Mouse (Mus musculus): ENCODE results near the gene Tax1bp3. TPM values are rescaled to one million over a fixed set of nuclear protein-coding genes. Genes with fewer than 3 reads are reported as not detected.

Tax1bp3 gene
- total and polyA plus RNA-seq, 3 experiments, result 2.6 to 3.3 (median 2.8) TPM

- Histone ChIP-seq H3K9ac (ENCODE audit: insufficient read depth, low read depth) (no peak overlapping the region), H3K4me1 (ENCODE audit: control insufficient read depth in 1 of 2, insufficient read depth in 2 of 2) (no peaks in the 10 kb centered on the region), H3K4me3 (replicated peaks in 1 of 3; ENCODE audit: low read depth in 2 of 3, low read length in 2 of 3, poor library complexity in 1 of 3) (no peak overlapping the region), H3K79me2 (replicated peaks; ENCODE audit: control insufficient read depth, extremely low read depth, insufficient read depth, poor library complexity, severe bottlenecking) (no peaks in the 10 kb centered on the region), H3K9me3 (replicated peaks; ENCODE audit: low read length) (no peaks in the 10 kb centered on the region), H3K36me3 (replicated peaks in 1 of 2; ENCODE audit: control insufficient read depth in 1 of 2, insufficient read depth in 1 of 2, low read length in 1 of 2) (no peaks in the 10 kb centered on the region), H3K27ac (ENCODE audit: insufficient read depth, low read depth) (no peak overlapping the region), H3K27me3 (replicated peaks) (peaks cover 77% of the 10 kb centered on the region), H3K4me2 (ENCODE audit: insufficient read depth, low read depth, poor library complexity, severe bottlenecking) (no peak overlapping the region)
- dilution Hi-C loops (cut with MboI; ENCODE audit: extremely low pct_ligation_motif_present, extremely low pct_unique_long_range_greater_than_20kb, low sequenced_read_pairs) (no loop called here), in situ Hi-C loops (cut with MboI; ENCODE audit: low pct_ligation_motif_present, low pct_unique_long_range_greater_than_20kb, low sequenced_read_pairs) (no loop called here)
- DNase-seq (ENCODE audit: extremely low read depth), result no peak
- TF ChIP-seq ZC3H11A (IDR thresholded peaks at IDR 0.05; ENCODE audit: low read depth, low read length), result no peak
- no peak for TF ChIP-seq BHLHE40 (IDR thresholded peaks at IDR 0.05; ENCODE audit: low read depth, low read length)
Measured at GRCm38 (mm10) chr11:73228881-73229280, 52.0 kb downstream of the Tax1bp3 start.

DNA sequence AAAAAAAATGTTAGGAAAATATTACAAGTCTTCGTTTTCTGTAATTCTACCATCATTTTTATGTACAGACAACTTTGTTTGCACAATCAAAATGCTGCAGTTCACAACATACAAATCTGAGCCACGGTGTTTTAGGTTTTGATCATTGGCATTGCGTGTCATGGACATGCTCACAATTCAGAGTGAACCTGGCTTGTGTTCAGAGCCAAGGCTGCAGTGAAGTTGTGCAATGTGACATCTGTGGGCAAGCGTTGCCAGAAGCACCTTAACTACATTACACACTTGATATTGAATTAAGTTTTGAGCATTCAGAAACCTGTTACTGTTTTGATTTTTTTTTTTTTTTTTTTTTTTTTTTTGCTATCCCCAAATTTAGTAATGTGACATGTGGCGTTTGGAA is 53.2 kb downstream of the Tax1bp3 start:
- no peak for TF ChIP-seq RCOR1 (conservative IDR thresholded peaks at IDR 0.05; ENCODE audit: low read depth, low read length)
- Histone ChIP-seq H3K79me2 (replicated peaks; ENCODE audit: control insufficient read depth, extremely low read depth, insufficient read depth, poor library complexity, severe bottlenecking) (no peaks in the 10 kb centered on the region), H3K36me3 (replicated peaks in 1 of 2; ENCODE audit: control insufficient read depth in 1 of 2, insufficient read depth in 1 of 2, low read length in 1 of 2) (no peaks in the 10 kb centered on the region), H3K4me3 (replicated peaks in 1 of 3; ENCODE audit: low read depth in 2 of 3, low read length in 2 of 3, poor library complexity in 1 of 3) (no peak overlapping the region), H3K27ac (ENCODE audit: insufficient read depth, low read depth) (no peak overlapping the region), H3K4me2 (ENCODE audit: insufficient read depth, low read depth, poor library complexity, severe bottlenecking) (no peak overlapping the region), H3K9me3 (replicated peaks; ENCODE audit: low read length) (no peaks in the 10 kb centered on the region), H3K9ac (ENCODE audit: insufficient read depth, low read depth) (no peak overlapping the region), H3K4me1 (ENCODE audit: control insufficient read depth in 1 of 2, insufficient read depth in 2 of 2) (no peaks in the 10 kb centered on the region), H3K27me3 (replicated peaks) (peaks cover 84% of the 10 kb centered on the region)
- in situ Hi-C loops (cut with MboI; ENCODE audit: low pct_ligation_motif_present, low pct_unique_long_range_greater_than_20kb, low sequenced_read_pairs) (no loop called here), dilution Hi-C loops (cut with MboI; ENCODE audit: extremely low pct_ligation_motif_present, extremely low pct_unique_long_range_greater_than_20kb, low sequenced_read_pairs) (no loop called here)
- DNase-seq (ENCODE audit: extremely low read depth), result no peak

GRCm38 (mm10) chr11:73232513-73232912 is 55.6 kb downstream of the Tax1bp3 start:
- TF ChIP-seq USF1 (IDR thresholded peaks at IDR 0.05; ENCODE audit: low read depth, low read length) (peak; percentile 75), USF2 (conservative IDR thresholded peaks at IDR 0.05; ENCODE audit: low read depth, low read length) (peak; percentile 84), BHLHE40 (IDR thresholded peaks at IDR 0.05; ENCODE audit: low read depth, low read length) (0 out of 2 replicates have a peak, but pooled peaks have one; percentile 20), MAX (IDR thresholded peaks at IDR 0.05; ENCODE audit: low read length) (0 out of 2 replicates have a peak, but pooled peaks have one; percentile 33), NELFE (IDR thresholded peaks at IDR 0.05; ENCODE audit: low read depth, low read length) (no peak)
- in situ Hi-C loops (cut with MboI; ENCODE audit: low pct_ligation_motif_present, low pct_unique_long_range_greater_than_20kb, low sequenced_read_pairs) (no loop called here), dilution Hi-C loops (cut with MboI; ENCODE audit: extremely low pct_ligation_motif_present, extremely low pct_unique_long_range_greater_than_20kb, low sequenced_read_pairs) (no loop called here)
- Histone ChIP-seq H3K9me3 (replicated peaks; ENCODE audit: low read length) (no peaks in the 10 kb centered on the region), H3K4me1 (ENCODE audit: control insufficient read depth in 1 of 2, insufficient read depth in 2 of 2) (no peaks in the 10 kb centered on the region), H3K4me3 (replicated peaks in 1 of 3; ENCODE audit: low read depth in 2 of 3, low read length in 2 of 3, poor library complexity in 1 of 3) (no peak overlapping the region), H3K27ac (ENCODE audit: insufficient read depth, low read depth) (no peak overlapping the region), H3K36me3 (replicated peaks in 1 of 2; ENCODE audit: control insufficient read depth in 1 of 2, insufficient read depth in 1 of 2, low read length in 1 of 2) (no peaks in the 10 kb centered on the region), H3K9ac (ENCODE audit: insufficient read depth, low read depth) (no peak overlapping the region), H3K27me3 (replicated peaks) (peaks cover 93% of the 10 kb centered on the region), H3K79me2 (replicated peaks; ENCODE audit: control insufficient read depth, extremely low read depth, insufficient read depth, poor library complexity, severe bottlenecking) (no peaks in the 10 kb centered on the region), H3K4me2 (ENCODE audit: insufficient read depth, low read depth, poor library complexity, severe bottlenecking) (peak overlapping the region; percentile 4; the same call in 1 of the 2 replicates)
- DNase-seq (ENCODE audit: extremely low read depth), result no peak

Other genes with a start within 250 kb of the Tax1bp3 start
- 136 and 218 TPM in 2 replicates for gene Atp2a3, start 215.9 kb upstream of the Tax1bp3 start, total RNA-seq (2012; rRNA removed)
- 44.1 and 61.4 TPM in 2 replicates for gene Atp2a3, start 215.9 kb upstream of the Tax1bp3 start, total RNA-seq (2014; rRNA removed)
- gene Atp2a3, start 215.9 kb upstream of the Tax1bp3 start, polyA plus RNA-seq (2012; ENCODE audit: insufficient read length, low read depth), result 255 and 279 TPM in 2 replicates
- 12.3 and 21.5 TPM in 2 replicates for gene P2rx1, start 178.0 kb upstream of the Tax1bp3 start, total RNA-seq (2012; rRNA removed)
- 15.9 and 18.9 TPM in 2 replicates for gene P2rx1, start 178.0 kb upstream of the Tax1bp3 start, total RNA-seq (2014; rRNA removed)
- gene P2rx1, start 178.0 kb upstream of the Tax1bp3 start, polyA plus RNA-seq (2012; ENCODE audit: insufficient read length, low read depth), result 22.8 and 23.3 TPM in 2 replicates
- 8.2 and 9.1 TPM in 2 replicates for gene Camkk1, start 158.1 kb upstream of the Tax1bp3 start, total RNA-seq (2012; rRNA removed)
- gene Camkk1, start 158.1 kb upstream of the Tax1bp3 start, total RNA-seq (2014; rRNA removed), result 5.1 and 6.8 TPM in 2 replicates
- gene Camkk1, start 158.1 kb upstream of the Tax1bp3 start, polyA plus RNA-seq (2012; ENCODE audit: insufficient read length, low read depth), result 5.0 and 5.4 TPM in 2 replicates
- 12.1 and 13.0 TPM in 2 replicates for gene Ncbp3, start 129.3 kb upstream of the Tax1bp3 start, total RNA-seq (2012; rRNA removed)
- 11.9 and 12.1 TPM in 2 replicates for gene Ncbp3, start 129.3 kb upstream of the Tax1bp3 start, total RNA-seq (2014; rRNA removed)
- gene Ncbp3, start 129.3 kb upstream of the Tax1bp3 start, polyA plus RNA-seq (2012; ENCODE audit: insufficient read length, low read depth), result 13.9 and 15.0 TPM in 2 replicates
- gene Itgae, start 86.5 kb upstream of the Tax1bp3 start, total RNA-seq (2012; rRNA removed), result 0.21 TPM in 2 replicates
- 0.17 and 0.27 TPM in 2 replicates for gene Itgae, start 86.5 kb upstream of the Tax1bp3 start, total RNA-seq (2014; rRNA removed)
- gene Itgae, start 86.5 kb upstream of the Tax1bp3 start, polyA plus RNA-seq (2012; ENCODE audit: insufficient read length, low read depth), result 0.26 and 0.37 TPM in 2 replicates
- gene Haspin, start 38.8 kb upstream of the Tax1bp3 start, total RNA-seq (2012; rRNA removed), result 15.7 and 21.7 TPM in 2 replicates
- 18.2 and 18.6 TPM in 2 replicates for gene Haspin, start 38.8 kb upstream of the Tax1bp3 start, total RNA-seq (2014; rRNA removed)
- 24.1 and 27.0 TPM in 2 replicates for gene Haspin, start 38.8 kb upstream of the Tax1bp3 start, polyA plus RNA-seq (2012; ENCODE audit: insufficient read length, low read depth)
- gene P2rx5, start 16.7 kb upstream of the Tax1bp3 start, total RNA-seq (2012; rRNA removed), result 0.21 and 0.25 TPM in 2 replicates
- 0.09 and 0.40 TPM in 2 replicates for gene P2rx5, start 16.7 kb upstream of the Tax1bp3 start, total RNA-seq (2014; rRNA removed)
- 0.80 and 0.83 TPM in 2 replicates for gene P2rx5, start 16.7 kb upstream of the Tax1bp3 start, polyA plus RNA-seq (2012; ENCODE audit: insufficient read length, low read depth)
- gene Emc6, start within 50 bp of the Tax1bp3 start, total RNA-seq (2012; rRNA removed), result 123 and 124 TPM in 2 replicates
- 252 and 292 TPM in 2 replicates for gene Emc6, start within 50 bp of the Tax1bp3 start, total RNA-seq (2014; rRNA removed)
- 138 and 176 TPM in 2 replicates for gene Emc6, start within 50 bp of the Tax1bp3 start, polyA plus RNA-seq (2012; ENCODE audit: insufficient read length, low read depth)
- 4.8 and 5.2 TPM in 2 replicates for gene Ctns, start 22.0 kb downstream of the Tax1bp3 start, total RNA-seq (2012; rRNA removed)
- 5.8 and 5.9 TPM in 2 replicates for gene Ctns, start 22.0 kb downstream of the Tax1bp3 start, total RNA-seq (2014; rRNA removed)
- 4.5 and 5.2 TPM in 2 replicates for gene Ctns, start 22.0 kb downstream of the Tax1bp3 start, polyA plus RNA-seq (2012; ENCODE audit: insufficient read length, low read depth)
- 1.5 and 1.8 TPM in 2 replicates for gene Shpk, start 22.4 kb downstream of the Tax1bp3 start, total RNA-seq (2012; rRNA removed)
- gene Shpk, start 22.4 kb downstream of the Tax1bp3 start, total RNA-seq (2014; rRNA removed), result 1.3 and 1.4 TPM in 2 replicates
- 0.76 and 0.83 TPM in 2 replicates for gene Shpk, start 22.4 kb downstream of the Tax1bp3 start, polyA plus RNA-seq (2012; ENCODE audit: insufficient read length, low read depth)
- gene Trpv1, start 57.2 kb downstream of the Tax1bp3 start, total RNA-seq (2012; rRNA removed), result 0.04 and 0.08 TPM in 2 replicates
- 0.13 TPM in 1 of 2 replicates, not detected in the other for gene Trpv1, start 57.2 kb downstream of the Tax1bp3 start, total RNA-seq (2014; rRNA removed)
- gene Trpv1, start 57.2 kb downstream of the Tax1bp3 start, polyA plus RNA-seq (2012; ENCODE audit: insufficient read length, low read depth), result not detected in 2 replicates
- gene Trpv3, start 90.3 kb downstream of the Tax1bp3 start, total RNA-seq (2012; rRNA removed), result under 0.01 TPM in 1 of 2 replicates, not detected in the other
- gene Trpv3, start 90.3 kb downstream of the Tax1bp3 start, total RNA-seq (2014; rRNA removed), result not detected in 2 replicates
- gene Trpv3, start 90.3 kb downstream of the Tax1bp3 start, polyA plus RNA-seq (2012; ENCODE audit: insufficient read length, low read depth), result not detected in 2 replicates
- not detected in 2 replicates for gene Aspa, start 152.5 kb downstream of the Tax1bp3 start, total RNA-seq (2012; rRNA removed)
- not detected in 2 replicates for gene Aspa, start 152.5 kb downstream of the Tax1bp3 start, total RNA-seq (2014; rRNA removed)
- gene Aspa, start 152.5 kb downstream of the Tax1bp3 start, polyA plus RNA-seq (2012; ENCODE audit: insufficient read length, low read depth), result not detected in 2 replicates
- not detected in 2 replicates for gene Gm49340, start 152.7 kb downstream of the Tax1bp3 start, total RNA-seq (2012; rRNA removed)
- not detected in 2 replicates for gene Gm49340, start 152.7 kb downstream of the Tax1bp3 start, total RNA-seq (2014; rRNA removed)
- gene Gm49340, start 152.7 kb downstream of the Tax1bp3 start, polyA plus RNA-seq (2012; ENCODE audit: insufficient read length, low read depth), result not detected in 2 replicates
- gene Spata22, start 152.7 kb downstream of the Tax1bp3 start, total RNA-seq (2012; rRNA removed), result not detected in 2 replicates
- gene Spata22, start 152.7 kb downstream of the Tax1bp3 start, total RNA-seq (2014; rRNA removed), result not detected in 2 replicates
- not detected in 2 replicates for gene Spata22, start 152.7 kb downstream of the Tax1bp3 start, polyA plus RNA-seq (2012; ENCODE audit: insufficient read length, low read depth)
- not detected in 2 replicates for gene Olfr20, start 173.7 kb downstream of the Tax1bp3 start, total RNA-seq (2012; rRNA removed)
- not detected in 2 replicates for gene Olfr20, start 173.7 kb downstream of the Tax1bp3 start, total RNA-seq (2014; rRNA removed)
- not detected in 2 replicates for gene Olfr20, start 173.7 kb downstream of the Tax1bp3 start, polyA plus RNA-seq (2012; ENCODE audit: insufficient read length, low read depth)
- gene Olfr376, start 194.2 kb downstream of the Tax1bp3 start, total RNA-seq (2012; rRNA removed), result not detected in 2 replicates
- gene Olfr376, start 194.2 kb downstream of the Tax1bp3 start, total RNA-seq (2014; rRNA removed), result not detected in 2 replicates
- gene Olfr376, start 194.2 kb downstream of the Tax1bp3 start, polyA plus RNA-seq (2012; ENCODE audit: insufficient read length, low read depth), result not detected in 2 replicates
- not detected in 2 replicates for gene Olfr1, start 222.5 kb downstream of the Tax1bp3 start, total RNA-seq (2012; rRNA removed)
- gene Olfr1, start 222.5 kb downstream of the Tax1bp3 start, total RNA-seq (2014; rRNA removed), result not detected in 2 replicates
- not detected in 2 replicates for gene Olfr1, start 222.5 kb downstream of the Tax1bp3 start, polyA plus RNA-seq (2012; ENCODE audit: insufficient read length, low read depth)